Mouse (Mus musculus): ENCODE measurements around the gene Phf12. TPM values are rescaled to one million over a fixed set of nuclear protein-coding genes. Genes with fewer than 3 reads are reported as not detected.
A peak's percentile ranks its signal among the peaks of the same experiment; 100 is the strongest.
"Not testable (repeated sequence)": the region's sequence is repeated elsewhere in the genome, so short reads cannot be mapped to it uniquely, and the experiment has no call there.

The Phf12 gene
- total RNA-seq, 2 experiments from 2014 or later, result 51.7 to 63.6 TPM

DNA sequence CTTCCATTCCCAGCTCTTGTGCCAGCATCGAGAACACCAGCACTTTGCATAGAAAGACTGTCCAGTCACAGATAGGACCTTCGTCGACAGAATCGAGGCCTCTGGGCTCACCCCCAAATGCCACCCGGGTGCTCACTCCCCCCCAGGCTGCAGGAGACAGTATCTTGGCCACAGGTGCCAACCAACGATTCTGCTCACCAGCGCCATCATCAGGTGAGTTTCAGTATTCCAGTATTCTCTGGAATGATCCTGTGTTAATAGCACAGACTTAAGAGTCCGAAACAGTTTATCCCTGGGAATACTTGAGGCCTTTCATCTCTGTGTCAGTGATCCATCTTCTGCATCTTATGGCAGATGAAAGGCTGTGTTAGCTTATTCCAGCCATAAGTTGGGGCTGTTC lies 41.1 kb downstream of the Phf12 start:
- intact Hi-C loops (cut with DNase I), result no loop called here
- no peak for DNase-seq (ENCODE audit: low spot score in 2 of 2)

GRCm38 (mm10) chr11:78029240-78029639 lies 46.7 kb downstream of the Phf12 start:
- DNase-seq (ENCODE audit: low spot score in 2 of 2), result no peak
- intact Hi-C loops (cut with DNase I), result no loop called here

GRCm38 (mm10) chr11:78030600-78030999 lies 48.0 kb downstream of the Phf12 start:
- no peak for DNase-seq (ENCODE audit: low spot score in 2 of 2)
- intact Hi-C loops (cut with DNase I), result no loop called here

GRCm38 (mm10) chr11:78031389-78031788 lies 48.8 kb downstream of the Phf12 start:
- intact Hi-C loops (cut with DNase I), result no loop called here
- DNase-seq (ENCODE audit: low spot score in 2 of 2), result no peak

- intact Hi-C loops (cut with DNase I), result no loop called here
- DNase-seq (ENCODE audit: low spot score in 2 of 2), result peak; percentile 88
These were observed 49.6 kb downstream of the Phf12 start, which contains the start of gene Dhrs13 for GRCm38 (mm10) chr11:78031947-78032808. Dhrs13 (plus strand) TSS chr11:78032280.

- intact Hi-C loops (cut with DNase I), result no loop called here
- DNase-seq (ENCODE audit: low spot score in 2 of 2), result no peak
These were observed 50.2 kb downstream of the Phf12 start for GRCm38 (mm10) chr11:78032809-78033195.

DNA sequence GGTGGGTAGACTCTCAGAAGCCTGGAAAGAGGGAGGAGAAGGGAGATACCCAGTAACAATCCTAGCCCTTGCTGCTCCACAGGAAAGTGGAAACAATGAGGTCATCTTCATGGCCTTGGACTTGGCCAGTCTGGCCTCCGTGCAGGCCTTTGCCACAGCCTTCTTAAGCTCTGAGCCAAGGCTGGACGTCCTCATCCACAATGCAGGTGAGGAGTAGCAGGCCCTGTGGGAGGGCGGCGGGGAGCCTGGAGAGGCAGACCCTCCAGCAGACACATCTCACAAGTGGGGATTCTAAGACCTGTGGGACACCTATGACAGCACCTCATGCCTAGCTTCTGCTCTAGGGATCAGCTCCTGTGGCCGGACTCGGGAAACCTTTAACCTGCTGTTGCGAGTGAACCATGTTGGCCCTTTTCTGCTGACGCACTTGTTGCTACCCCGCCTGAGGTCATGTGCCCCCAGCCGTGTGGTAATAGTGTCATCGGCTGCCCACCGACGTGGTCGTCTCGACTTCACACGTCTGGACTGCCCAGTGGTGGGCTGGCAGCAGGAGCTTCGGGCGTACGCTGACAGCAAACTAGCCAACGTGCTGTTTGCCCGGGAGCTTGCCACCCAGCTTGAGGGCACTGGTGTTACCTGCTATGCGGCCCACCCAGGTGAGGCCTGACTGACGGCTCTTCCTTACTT lies 51.5 kb downstream of the Phf12 start:
- intact Hi-C loops (cut with DNase I), result no loop called here
- DNase-seq (ENCODE audit: low spot score in 2 of 2), result no peak

DNA sequence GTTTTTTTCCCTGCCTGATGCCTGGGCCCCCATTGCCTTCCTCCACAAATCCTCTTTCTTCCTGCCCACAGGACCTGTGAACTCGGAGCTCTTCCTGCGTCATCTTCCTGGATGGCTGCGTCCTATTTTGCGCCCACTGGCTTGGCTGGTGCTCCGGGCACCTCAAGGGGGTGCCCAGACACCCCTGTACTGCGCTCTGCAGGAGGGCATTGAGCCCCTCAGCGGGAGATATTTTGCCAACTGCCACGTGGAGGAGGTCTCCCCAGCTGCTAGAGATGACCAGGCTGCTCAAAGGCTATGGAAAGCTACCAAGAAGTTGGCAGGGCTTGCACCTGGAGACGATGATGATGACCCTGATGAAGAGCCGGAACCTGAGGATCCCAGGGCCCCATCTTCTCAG lies 54.2 kb downstream of the Phf12 start:
- no peak for DNase-seq (ENCODE audit: low spot score in 2 of 2)
- intact Hi-C loops (cut with DNase I), result loop anchor here (5.0 kb wide), 1 partner anchor 141 kb away; the partner anchor contains the start of genes Nek8 and Tlcd1

GRCm38 (mm10) chr11:78037831-78038752 lies 55.5 kb downstream of the Phf12 start, which contains the start of gene Flot2:
Flot2 (plus strand) TSS chr11:78037931.
- intact Hi-C loops (cut with DNase I), result loop anchor here (5.0 kb wide), 1 partner anchor 139 kb away; the partner anchor contains the start of genes Nek8 and Tlcd1
- DNase-seq (ENCODE audit: low spot score in 2 of 2), result peak; percentile 30 to 35

DNA sequence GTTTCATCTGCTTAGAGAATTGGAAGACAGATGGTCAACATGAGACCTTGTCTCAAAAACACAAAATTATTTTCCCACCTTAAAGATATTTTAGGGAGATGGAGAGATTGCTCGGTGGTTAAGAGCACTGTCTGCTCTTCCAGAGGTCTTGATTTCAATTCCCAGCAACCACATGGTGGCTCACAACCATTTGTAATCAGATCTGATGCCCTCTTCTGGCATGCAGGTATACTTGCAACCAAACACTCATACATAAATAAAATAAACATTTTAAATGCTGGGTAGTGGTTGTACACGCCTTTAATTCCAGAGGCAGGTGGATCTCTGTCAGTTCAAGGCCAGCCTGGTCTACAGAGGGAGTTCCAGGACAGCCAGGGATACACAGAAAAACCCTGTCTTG lies 58.3 kb downstream of the Phf12 start:
- intact Hi-C loops (cut with DNase I), result no loop called here
- no peak for DNase-seq (ENCODE audit: low spot score in 2 of 2)

GRCm38 (mm10) chr11:78042290-78042870 lies 59.8 kb downstream of the Phf12 start:
- DNase-seq (ENCODE audit: low spot score in 2 of 2); intact Hi-C loops (cut with DNase I): not testable (repeated sequence)

GRCm38 (mm10) chr11:78044758-78045251 lies 62.3 kb downstream of the Phf12 start:
- intact Hi-C loops (cut with DNase I), result no loop called here
- DNase-seq (ENCODE audit: low spot score in 2 of 2), result peak; percentile 29 to 34

DNA sequence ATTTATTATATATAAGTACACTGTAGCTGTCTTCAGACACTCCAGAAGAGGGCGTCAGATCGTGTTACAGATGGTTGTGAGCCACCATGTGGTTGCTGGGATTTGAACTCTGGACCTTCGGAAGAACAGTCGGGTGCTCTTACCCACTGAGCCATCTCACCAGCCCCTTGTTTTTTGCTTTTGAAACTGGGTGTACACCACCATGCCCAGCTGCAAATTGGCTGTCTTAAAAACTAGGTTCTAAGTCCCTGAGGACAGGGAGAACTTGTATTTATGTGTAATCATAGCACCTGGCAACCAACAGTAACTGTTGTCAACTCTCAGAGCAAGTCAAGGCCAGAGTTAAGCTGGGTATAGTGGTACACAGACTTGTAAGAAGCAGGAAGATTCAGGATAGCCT lies 66.1 kb downstream of the Phf12 start:
- intact Hi-C loops (cut with DNase I); DNase-seq (ENCODE audit: low spot score in 2 of 2): not testable (repeated sequence)

DNA sequence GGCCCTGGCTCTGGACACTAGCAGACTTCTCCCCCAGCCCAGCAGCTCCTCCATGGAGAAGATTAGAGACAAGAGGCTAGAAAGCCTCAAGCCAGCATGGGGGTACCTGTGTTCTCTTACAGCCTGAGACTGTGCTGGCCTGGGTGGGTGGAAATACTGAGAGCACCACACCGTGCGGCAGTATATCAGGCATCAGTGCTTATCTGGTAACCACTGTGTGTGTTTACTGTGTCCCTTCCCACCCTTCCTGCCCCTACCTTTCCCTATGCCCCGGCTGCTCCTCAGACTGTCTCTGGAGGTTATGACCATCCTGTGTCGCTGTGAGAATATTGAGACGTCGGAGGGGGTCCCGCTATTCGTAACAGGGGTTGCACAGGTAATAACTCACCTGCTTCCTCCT lies 70.5 kb downstream of the Phf12 start:
- no peak for DNase-seq (ENCODE audit: low spot score in 2 of 2)
- intact Hi-C loops (cut with DNase I), result no loop called here

GRCm38 (mm10) chr11:78056946-78057345 lies 74.4 kb downstream of the Phf12 start:
- no peak for DNase-seq (ENCODE audit: low spot score in 2 of 2)

GRCm38 (mm10) chr11:78059833-78060757 lies 77.5 kb downstream of the Phf12 start:
- intact Hi-C loops (cut with DNase I), result loop anchor here (5.0 kb wide), 2 partner anchors 97 to 117 kb away; partner anchors contain the start of genes Nek8 and Tlcd1
- DNase-seq (ENCODE audit: low spot score in 2 of 2), result peak; percentile 15 to 29

More at GRCm38 (mm10) chr11:78056946-78057345, 74.4 kb downstream of the Phf12 start:
- intact Hi-C loops (cut with DNase I), result no loop called here

DNA sequence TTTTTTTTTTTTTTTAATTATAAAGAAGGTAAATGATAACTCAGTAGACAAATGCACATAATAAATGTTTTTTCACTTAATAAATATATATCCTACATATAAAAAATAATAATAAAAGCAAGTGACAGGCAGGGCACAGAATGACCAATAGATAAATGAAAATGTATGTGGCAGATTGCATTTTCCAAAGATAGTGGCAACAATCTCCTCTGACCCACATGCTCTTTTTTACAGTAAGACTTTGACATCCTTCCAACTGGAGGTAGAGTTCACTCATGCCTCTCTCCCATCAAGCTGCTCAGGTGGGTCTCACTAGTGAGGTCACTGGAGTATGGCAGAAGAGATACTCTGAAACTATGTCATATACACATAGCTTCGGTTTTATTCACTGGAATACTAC lies 80.0 kb downstream of the Phf12 start:
- intact Hi-C loops (cut with DNase I), result loop anchor here (5.0 kb wide), 2 partner anchors 95 to 115 kb away; partner anchors contain the start of genes Nek8 and Tlcd1

DNA sequence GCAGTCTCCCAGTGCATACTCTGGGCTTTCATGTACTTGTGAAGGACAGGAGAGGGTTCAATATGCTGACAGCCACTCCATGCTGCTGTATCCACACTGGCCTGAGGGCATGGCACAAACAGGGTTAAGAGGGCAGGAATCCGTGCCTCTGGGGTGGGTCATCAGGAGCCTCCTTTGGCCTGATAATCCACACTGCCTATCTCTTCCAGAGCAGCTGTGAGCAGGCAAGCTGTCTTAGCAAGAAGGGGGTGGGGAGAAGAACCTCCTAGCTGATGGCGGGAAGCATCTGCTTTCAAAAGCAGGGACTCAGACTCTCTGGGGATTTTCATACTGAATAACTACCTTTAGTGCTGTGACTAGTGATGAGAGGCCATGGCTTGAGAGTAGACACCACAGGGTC lies 83.4 kb downstream of the Phf12 start:
- no peak for DNase-seq (ENCODE audit: low spot score in 2 of 2)
- intact Hi-C loops (cut with DNase I), result no loop called here

More for the DNA sequence above, 80.0 kb downstream of the Phf12 start:
- no peak for DNase-seq (ENCODE audit: low spot score in 2 of 2)

Measured in left cerebral cortex, postnatal 36 days (tissue).